Mouse (Mus musculus) mature B cell (primary cell): ENCODE data around the gene Slc36a2.
"Not testable (repeated sequence)": the region's sequence is repeated elsewhere in the genome, so short reads cannot be mapped to it uniquely, and the experiment has no call there.

Experiments
- in situ Hi-C: fragments of 300-500 bp; cut with MboI; formaldehyde crosslinking; loops from 2 replicates; pipeline ENCODE4 v1.14.3; 2019

Gene Slc36a2

DNA sequence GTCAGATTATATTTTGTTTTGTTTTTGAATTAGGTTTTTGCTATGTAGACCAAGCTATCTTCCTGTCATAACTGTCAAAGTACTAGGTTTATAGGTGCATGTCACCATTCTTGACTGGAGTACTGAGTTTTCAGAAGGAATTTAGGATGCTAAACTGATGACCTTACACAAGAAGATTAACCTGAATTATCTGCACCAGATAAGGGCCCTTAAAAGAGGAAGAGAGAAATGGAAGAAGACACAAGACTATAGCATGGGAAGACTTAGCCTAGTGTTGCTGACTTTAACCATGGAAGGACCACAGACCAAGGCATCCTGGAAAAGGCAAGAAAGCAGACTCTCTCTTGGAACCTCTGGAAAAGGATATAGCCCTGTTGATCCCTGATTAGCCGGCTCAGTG, 51.7 kb downstream of the Slc36a2 start:
- in situ Hi-C loops: no loop called here

DNA sequence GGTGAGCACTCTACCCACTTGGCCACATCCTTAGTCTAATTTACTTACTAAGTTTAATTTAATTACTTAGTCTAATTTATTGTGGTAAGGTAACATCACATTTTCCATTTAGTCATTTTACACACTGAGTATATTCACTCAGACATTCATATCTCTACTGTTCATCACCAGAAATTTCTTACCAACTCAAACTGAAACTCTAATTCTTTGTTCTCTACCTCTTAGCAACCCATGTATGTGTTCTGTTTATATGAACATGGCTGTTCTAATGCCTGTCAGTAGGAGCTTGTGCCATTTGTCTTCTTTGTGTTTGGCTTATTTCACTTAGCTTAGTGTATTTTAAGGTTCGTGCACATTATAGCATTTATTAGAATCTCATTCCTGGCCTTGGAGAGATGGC, 52.9 kb downstream of the Slc36a2 start:
- in situ Hi-C loops: no loop called here

DNA sequence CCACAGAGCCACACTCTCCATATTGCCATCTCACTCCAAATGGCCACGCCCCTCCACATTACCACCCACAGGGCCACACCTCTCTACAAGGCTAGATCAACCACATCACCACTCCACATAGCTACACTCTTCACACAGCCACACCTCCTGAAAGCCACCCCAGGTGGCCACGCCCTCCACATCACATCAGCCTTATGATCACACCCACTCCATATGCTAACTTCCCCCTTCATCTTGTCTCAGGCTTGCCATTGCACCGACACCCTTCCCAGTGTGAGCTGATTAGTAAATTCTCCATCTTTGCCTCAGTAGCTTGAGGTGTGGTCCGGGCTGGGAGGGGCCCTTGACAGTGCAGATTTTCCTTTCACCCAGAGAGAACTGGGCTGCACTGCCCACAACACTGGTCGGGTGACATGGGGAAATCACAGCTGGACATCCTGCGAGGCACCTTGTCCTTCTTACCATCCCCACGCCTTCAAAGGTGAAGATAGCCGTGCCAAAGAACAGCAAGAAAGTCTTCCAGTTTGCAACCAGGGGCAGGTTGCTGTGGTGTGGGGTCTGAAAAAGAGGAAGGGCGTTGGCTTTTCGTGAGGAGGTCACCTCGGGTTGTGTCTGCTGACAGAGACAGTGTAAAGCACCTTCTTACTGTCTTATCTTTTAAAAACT, 53.7 kb downstream of the Slc36a2 start:
- in situ Hi-C loops: no loop called here

DNA sequence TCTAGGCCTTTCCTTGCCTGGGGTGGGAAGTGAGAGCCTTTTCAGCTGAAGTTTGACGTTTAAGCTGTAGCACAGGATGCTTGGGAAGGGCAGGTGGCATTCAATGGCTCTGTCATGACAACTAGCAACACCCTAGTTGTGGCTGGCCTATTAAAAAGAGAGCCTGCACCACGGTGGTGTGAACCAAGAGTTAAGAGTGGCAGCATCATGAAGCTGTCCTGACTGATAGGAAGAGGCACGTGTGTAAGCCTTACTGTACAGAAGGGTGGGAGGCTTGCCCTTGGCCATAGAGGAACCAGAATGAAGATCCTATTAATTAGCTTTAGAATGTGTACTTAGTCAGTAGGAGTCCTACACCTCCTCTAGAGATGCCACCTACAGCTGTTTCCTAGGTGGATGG, 56.5 kb downstream of the Slc36a2 start:
- in situ Hi-C loops: no loop called here

DNA sequence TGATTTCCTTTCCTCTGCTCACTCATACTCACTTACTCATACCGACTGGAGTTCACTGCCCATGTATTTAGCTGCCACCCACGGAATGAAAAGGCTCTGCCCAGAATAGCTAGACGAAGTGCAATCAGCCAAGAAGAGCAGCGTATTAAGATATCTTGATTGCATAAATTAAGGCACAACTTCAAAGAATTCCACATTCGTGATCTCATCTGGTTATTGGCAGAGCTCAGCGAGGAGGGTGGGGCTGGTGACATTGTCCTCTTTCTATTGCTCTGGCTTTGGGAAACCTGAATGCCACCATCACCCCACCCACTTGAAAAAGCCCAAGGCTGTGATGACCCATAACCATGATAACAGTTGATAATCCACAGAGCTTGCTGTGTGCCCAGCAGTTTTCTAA, 56.9 kb downstream of the Slc36a2 start:
- in situ Hi-C loops: no loop called here

DNA sequence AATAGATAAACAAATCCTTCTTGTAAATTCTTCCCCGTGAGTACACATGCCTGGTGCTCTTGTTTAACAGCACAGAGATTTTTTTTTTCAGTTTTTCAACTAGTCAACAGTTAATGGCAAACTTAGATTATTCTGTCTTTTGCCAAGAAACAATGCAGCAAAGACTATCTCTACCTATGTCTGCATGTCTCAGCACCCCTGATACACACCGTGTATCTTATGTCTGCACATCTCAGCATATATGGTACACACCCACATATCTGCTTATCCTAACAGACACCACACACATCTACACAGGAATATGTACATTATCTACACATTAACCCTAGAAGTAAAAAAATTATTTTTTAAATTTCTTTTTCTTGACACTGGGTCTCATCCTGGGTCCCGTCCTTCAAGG, 58.2 kb downstream of the Slc36a2 start:
- in situ Hi-C loops: no loop called here

DNA sequence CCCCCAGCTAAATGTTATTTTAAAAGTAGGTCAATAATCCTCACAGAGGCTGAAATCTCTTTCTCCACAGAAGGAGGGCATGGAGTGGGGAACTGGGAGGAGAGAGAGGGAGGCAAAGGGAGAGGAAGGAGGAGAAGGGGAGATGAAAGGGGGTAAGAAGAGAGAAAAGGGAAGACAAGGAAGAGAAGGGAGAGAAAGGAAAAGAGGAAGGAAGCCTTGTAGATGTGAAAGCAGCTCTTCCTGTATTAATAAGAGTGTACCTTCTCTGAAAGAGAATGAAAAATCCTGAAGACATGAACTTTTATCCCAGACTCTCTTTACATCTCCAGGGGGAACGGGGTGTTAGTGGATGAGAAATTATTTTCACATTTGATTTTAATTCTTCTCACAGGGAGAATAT, 63.4 kb downstream of the Slc36a2 start:
- in situ Hi-C loops: no loop called here

DNA sequence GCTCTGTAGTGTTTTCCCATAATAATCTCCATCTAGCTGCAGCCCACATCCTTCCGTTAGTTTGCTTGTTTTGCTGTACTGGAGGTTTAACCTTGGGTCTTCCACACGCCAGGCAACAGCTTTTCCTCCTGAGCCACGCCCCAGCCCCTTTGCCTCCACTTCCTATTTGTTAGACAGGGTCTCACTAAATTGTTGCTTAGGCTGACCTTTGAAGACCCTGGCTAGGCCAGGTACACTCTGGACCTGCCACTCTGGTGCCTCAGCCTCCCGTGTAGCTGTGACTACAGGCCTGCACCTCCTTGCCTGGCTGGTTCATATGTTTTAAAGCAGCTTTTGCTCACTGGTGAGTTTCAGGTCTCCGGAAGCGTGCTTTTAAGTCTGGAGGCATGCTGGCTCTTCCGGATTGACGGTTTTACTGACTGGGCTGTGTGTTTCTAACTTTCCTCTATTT, 64.0 kb downstream of the Slc36a2 start:
- in situ Hi-C loops: no loop called here

DNA sequence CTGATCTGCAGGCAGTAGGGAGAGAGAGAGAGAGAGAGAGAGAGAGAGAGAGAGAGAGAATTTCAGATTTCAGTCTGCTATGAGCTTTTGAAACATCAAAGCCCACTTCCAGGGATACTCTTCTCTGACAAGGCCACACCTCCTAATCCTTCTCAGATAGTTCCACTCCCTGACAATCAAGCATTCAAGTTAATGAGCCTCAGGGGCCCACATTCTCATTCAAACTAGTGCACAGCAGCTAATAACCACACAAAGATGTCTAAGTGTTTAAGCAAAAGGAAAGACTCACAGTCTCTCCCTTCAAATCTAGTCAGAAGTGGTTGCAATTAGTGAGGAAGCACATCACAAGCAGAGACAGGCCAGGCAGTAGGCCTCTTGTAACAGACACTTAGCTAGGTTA, 64.6 kb downstream of the Slc36a2 start:
- in situ Hi-C loops: no loop called here

DNA sequence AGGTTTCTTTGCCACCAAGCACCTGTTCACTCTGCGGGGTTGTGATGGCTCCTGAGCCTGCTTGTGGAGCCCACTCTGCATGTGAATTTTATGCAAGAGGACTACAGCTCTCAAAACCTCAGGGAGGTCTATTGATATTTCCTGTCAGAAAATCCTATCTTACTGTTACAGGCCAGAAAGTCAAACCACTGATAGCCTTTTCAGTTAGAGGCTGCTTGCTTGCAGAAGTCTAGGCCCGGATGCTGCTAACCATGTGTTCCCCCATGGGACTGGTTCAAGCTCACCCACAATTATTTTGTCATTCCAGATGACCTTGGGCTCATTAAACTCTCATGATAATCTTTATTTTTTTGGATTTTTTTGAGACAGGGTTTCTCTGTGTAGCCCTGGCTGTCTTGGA, 67.8 kb downstream of the Slc36a2 start:
- in situ Hi-C loops: no loop called here

DNA sequence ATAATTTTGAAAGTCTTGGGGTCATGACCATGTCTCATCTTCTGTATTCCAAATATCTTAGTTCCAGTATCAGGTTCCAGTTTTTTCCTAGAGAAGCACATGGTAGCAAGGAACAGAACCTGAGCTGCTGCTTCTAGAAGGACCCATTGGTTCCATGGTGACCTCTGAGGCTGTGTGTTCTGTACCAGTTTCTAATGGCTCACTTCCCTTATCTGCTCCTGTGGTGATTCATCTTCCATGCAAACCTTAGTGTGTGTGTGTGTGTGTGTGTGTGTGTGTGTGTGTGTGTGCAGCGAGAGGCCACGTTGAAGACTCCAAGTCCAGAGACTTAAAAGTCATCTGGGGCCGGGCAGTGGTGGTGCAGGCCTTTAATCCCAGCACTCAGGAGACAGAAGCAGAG, 68.9 kb downstream of the Slc36a2 start:
- in situ Hi-C loops: no loop called here

DNA sequence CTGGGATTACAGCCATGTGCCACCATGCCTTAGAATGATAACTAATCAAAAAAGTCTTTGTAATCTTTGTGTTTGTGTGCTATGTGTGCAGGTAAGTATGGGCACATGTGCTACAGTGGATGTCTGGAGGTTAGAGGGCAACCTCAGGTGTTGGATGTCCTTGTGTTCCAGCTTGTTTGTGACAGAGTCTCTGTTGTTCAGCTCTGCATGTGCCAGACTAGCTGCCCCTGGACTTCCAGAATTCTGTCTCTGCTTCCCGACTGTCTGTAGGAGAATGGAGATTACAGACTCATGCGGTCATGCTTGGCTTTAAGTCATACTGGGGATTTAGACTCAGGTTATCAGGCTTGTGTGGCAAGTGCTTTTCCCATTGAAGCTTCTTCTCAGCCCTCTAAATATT, 70.6 kb downstream of the Slc36a2 start:
- in situ Hi-C loops: no loop called here

DNA sequence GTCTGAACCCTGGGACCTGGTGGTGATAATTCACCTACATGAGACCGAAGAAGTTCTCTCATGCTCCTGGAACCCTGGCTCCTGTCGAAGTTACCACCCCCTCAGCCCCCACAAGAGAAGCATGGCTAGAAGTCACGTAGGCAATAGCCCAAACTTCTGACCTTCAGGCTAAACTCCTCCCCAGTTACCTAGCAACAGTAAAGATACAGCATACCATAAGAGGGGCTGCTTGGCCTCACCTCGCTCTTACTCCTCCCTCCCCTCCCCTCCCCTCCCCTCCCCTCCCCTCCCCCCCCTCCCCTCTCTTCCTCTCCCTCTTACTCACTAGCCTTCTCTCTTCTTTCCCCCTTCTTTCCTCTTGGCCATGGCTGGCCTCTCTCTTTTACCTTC, 71.0 kb downstream of the Slc36a2 start:
- in situ Hi-C loops: not testable (repeated sequence)

DNA sequence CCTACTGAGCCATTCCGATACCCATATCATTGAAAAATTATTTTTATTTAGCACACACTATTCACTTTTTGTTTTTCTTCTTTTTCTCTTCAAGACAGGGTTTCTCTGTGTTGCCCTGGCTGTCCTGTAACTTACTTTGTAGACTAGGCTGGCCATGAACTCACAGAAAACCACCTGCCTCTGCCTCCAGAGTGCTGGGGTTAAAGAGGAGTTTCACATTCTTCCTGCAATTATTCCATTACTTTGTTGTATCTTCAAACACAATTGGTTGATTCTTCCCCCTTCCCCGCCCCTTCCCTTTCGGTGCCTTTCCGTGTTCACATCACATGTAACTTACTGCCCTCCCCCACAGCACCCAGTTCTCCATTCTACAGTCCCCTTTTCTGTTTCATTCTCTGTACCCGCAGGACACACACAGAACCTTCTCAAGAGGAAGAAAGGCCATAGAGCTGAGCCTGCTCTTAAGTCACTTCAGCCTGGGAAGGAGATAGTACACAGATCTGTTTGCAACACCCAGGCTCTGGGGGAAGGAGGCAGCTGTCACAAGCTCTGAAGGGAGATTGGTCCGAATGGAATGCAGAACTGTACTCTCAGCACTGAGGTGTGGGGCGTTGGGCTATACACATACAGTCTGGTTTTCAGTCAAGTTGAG, 71.5 kb downstream of the Slc36a2 start:
- in situ Hi-C loops: no loop called here

DNA sequence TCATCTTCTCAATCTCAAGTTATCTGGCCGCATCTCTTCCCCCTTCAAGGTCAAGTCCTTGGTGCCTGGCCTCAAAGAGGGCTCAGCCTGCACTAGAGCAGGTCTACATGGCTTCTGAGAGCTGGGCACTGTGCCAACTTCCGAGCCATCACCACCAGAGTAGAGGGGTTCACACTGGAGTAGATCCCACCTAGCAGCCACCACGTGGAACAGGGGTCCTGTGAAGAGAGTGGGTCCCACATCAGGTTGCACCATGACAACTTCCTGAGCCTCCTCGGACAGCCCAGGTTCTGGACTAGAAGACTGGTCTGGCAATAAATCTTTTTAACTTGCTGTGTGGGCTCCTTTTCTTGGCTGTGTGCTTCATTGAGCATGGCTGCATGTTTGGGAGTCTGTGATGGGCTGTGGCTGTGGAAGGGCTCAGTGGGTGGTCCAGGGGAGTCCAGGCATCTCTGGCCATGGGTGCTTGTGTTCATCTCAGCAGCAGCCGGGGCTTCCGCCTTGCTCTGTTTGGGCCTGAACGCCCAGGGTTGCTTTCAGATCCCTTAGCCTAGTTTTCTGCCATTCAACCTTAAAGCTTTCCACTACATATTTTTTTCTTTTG, 74.2 kb downstream of the Slc36a2 start:
- in situ Hi-C loops: no loop called here

DNA sequence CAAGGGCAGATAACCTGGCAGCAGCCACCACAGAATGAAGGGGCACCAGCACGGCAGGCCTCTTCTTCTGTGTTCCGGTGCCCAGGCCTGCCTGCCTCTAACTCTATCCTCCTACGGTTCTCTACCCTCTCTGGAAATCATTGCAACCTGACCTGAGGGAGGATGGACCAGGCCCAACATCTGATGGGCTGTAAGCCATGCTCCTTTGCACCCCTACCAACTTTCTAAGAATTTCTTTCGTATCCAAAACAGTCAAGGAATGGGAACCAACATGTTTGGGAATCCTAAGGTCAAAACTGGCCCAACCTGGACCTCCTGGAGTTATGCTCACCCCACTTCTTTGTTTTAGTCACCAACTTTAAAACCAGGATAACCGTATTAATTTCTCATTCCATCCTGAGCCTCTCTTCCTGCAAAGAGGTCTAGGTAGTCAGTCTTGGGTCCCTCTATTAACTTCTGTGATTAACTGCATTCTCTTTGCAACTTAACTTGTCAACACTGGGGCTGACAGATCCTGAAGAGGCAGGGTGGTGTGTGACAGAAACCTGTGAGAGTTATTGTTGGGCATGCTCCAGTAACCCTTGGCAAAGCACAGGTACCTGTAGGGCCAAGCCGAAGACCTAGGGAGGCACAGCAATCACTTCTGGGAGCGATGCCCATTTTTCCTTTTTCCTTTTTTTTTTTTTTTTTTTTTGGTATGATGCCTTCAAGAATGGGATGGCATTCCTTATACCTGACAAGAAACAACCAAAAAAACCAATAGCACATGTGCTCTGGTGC, 75.2 kb downstream of the Slc36a2 start:
- in situ Hi-C loops: no loop called here
